Mouse (Mus musculus) heart, postnatal 36 days (tissue): ENCODE data around the gene Ceacam18. TPM values are rescaled to one million over a fixed set of nuclear protein-coding genes. Genes with fewer than 3 reads are reported as not detected.
"Not testable (repeated sequence)": the region's sequence is repeated elsewhere in the genome, so short reads cannot be mapped to it uniquely, and the experiment has no call there.

Experiments used
- DNase-seq, 2 experiments: peaks; one replicate each; pipeline ENCODE4 v3.0.0; 2021 to 2022
- intact Hi-C: fragments of 180-260 bp; cut with DNase I; formaldehyde crosslinking; loops from one replicate; pipeline ENCODE4 v1.15.1; 2025
- total RNA-seq, 2 experiments: library from RNA; stranded (reverse); gene quantifications; 2 replicates each; pipeline ENCODE4 v1.2.3; 2021

Ceacam18 gene
- total RNA-seq, 2 experiments from 2014 or later, result not detected

- no peak for DNase-seq
- intact Hi-C loops, result no loop called here
These were observed 28.3 kb downstream of the Ceacam18 start for GRCm38 (mm10) chr7:43662804-43663203.

- intact Hi-C loops, result loop anchor here (5.0 kb wide), 1 partner anchor 50 kb away; no protein-coding TSS in a partner anchor
- DNase-seq, result not testable (repeated sequence)
These were observed 32.7 kb downstream of the Ceacam18 start for GRCm38 (mm10) chr7:43667221-43667620.

- DNase-seq, result no peak
- intact Hi-C loops, result loop anchor here (5.0 kb wide), 1 partner anchor 49 kb away; no protein-coding TSS in a partner anchor
These were observed 34.1 kb downstream of the Ceacam18 start for GRCm38 (mm10) chr7:43668582-43668981.

GRCm38 (mm10) chr7:43671064-43671808 lies 36.7 kb downstream of the Ceacam18 start:
- intact Hi-C loops, result loop anchor here (5.0 kb wide), 1 partner anchor 204 kb away; no protein-coding TSS in a partner anchor
- no peak for DNase-seq

- intact Hi-C loops, result loop anchor here (1.0 to 5.0 kb wide), 2 partner anchors 93 to 205 kb away; partner anchors contain the start of gene Zfp719
- peak; percentile 85 to 87 for DNase-seq
These were observed 37.5 kb downstream of the Ceacam18 start, which contains the start of gene Ctu1 for GRCm38 (mm10) chr7:43671809-43672580. Gene Ctu1 (plus strand): TSS chr7:43672016.

GRCm38 (mm10) chr7:43672581-43673260 lies 38.2 kb downstream of the Ceacam18 start:
- DNase-seq, result no peak
- intact Hi-C loops, result loop anchor here (1.0 to 5.0 kb wide), 2 partner anchors 93 to 205 kb away; partner anchors contain the start of gene Zfp719

- DNase-seq, result no peak
- intact Hi-C loops, result no loop called here
These were observed 40.6 kb downstream of the Ceacam18 start for GRCm38 (mm10) chr7:43675091-43675490.

GRCm38 (mm10) chr7:43678517-43678916 lies 44.0 kb downstream of the Ceacam18 start:
- intact Hi-C loops, result loop anchor here (1.0 kb wide), 1 partner anchor 217 kb away; no protein-coding TSS in a partner anchor
- DNase-seq, result peak; percentile 45 to 68

- DNase-seq, result peak; percentile 67 to 71
- intact Hi-C loops, result loop anchor here (1.0 to 5.0 kb wide), 3 partner anchors 66 to 101 kb away; no protein-coding TSS in a partner anchor
These were observed 46.5 kb downstream of the Ceacam18 start for GRCm38 (mm10) chr7:43680960-43681359.

- intact Hi-C loops, result loop anchor here (5.0 kb wide), 2 partner anchors 65 to 80 kb away; no protein-coding TSS in a partner anchor
- not testable (repeated sequence) for DNase-seq
These were observed 48.0 kb downstream of the Ceacam18 start for GRCm38 (mm10) chr7:43682511-43682910.

GRCm38 (mm10) chr7:43685088-43685487 lies 50.6 kb downstream of the Ceacam18 start:
- intact Hi-C loops, result no loop called here

GRCm38 (mm10) chr7:43690118-43690517 lies 55.6 kb downstream of the Ceacam18 start, which contains the start of gene Klk14:
Gene Klk14 (plus strand): TSS chr7:43690418.
- intact Hi-C loops, result no loop called here
- DNase-seq, result no peak

More at GRCm38 (mm10) chr7:43685088-43685487, 50.6 kb downstream of the Ceacam18 start:
- no peak for DNase-seq

Other genes starting within 250 kb of the Ceacam18 start
- under 1 TPM; 0.22 to 0.51 TPM for gene Siglecg, start 226.5 kb upstream of the Ceacam18 start, total RNA-seq
- gene Lim2, start 207.0 kb upstream of the Ceacam18 start, total RNA-seq, result not detected
- not detected for gene Nkg7, start 197.6 kb upstream of the Ceacam18 start, total RNA-seq
- gene Cldnd2, start 193.9 kb upstream of the Ceacam18 start, total RNA-seq, result not detected
- gene Etfb, start 190.6 kb upstream of the Ceacam18 start, total RNA-seq, result 1,000 to 10,000 TPM; 1,276 to 1,377 TPM
- gene Gm45233, start 190.6 kb upstream of the Ceacam18 start, total RNA-seq, result under 1 TPM in 1 of 2 experiments, not detected in 1; 0.70 TPM
- gene Vsig10l, start 171.6 kb upstream of the Ceacam18 start, total RNA-seq, result 1 to 10 TPM; 2.0 to 2.5 TPM
- gene Iglon5, start 144.6 kb upstream of the Ceacam18 start, total RNA-seq, result under 1 TPM; 0.19 to 0.36 TPM
- not detected for gene 4931406B18Rik, start 128.8 kb upstream of the Ceacam18 start, total RNA-seq
- 1 to 10 TPM; 3.8 to 4.4 TPM for gene Cd33, start 90.3 kb upstream of the Ceacam18 start, total RNA-seq
- under 1 TPM; 0.87 to 0.94 TPM for gene Zfp658, start 72.5 kb upstream of the Ceacam18 start, total RNA-seq
- 1 to 10 TPM; 4.8 to 5.9 TPM for gene Zfp719, start 55.1 kb upstream of the Ceacam18 start, total RNA-seq
- not detected for gene Zfp819, start 27.5 kb upstream of the Ceacam18 start, total RNA-seq
- gene Siglece, start 25.5 kb downstream of the Ceacam18 start, total RNA-seq, result 1 to 10 TPM in 1 of 2 experiments, under 1 TPM in 1; 0.94 to 1.3 TPM
- 1 to 10 TPM; 3.4 to 3.5 TPM for gene Ctu1, start 37.3 kb downstream of the Ceacam18 start, total RNA-seq
- under 1 TPM; 0.22 to 0.31 TPM for gene Klk14, start 55.7 kb downstream of the Ceacam18 start, total RNA-seq
- not detected for gene Klk13, start 77.9 kb downstream of the Ceacam18 start, total RNA-seq
- not detected for gene Klk12, start 134.2 kb downstream of the Ceacam18 start, total RNA-seq
- gene Klk11, start 139.9 kb downstream of the Ceacam18 start, total RNA-seq, result under 1 TPM; 0.22 to 0.33 TPM
- gene Klk10, start 146.3 kb downstream of the Ceacam18 start, total RNA-seq, result under 1 TPM; 0.19 to 0.36 TPM
- gene Klk9, start 157.2 kb downstream of the Ceacam18 start, total RNA-seq, result not detected
- 10 to 100 TPM; 10.4 to 12.2 TPM for gene Klk8, start 162.9 kb downstream of the Ceacam18 start, total RNA-seq
- gene Klk7, start 176.6 kb downstream of the Ceacam18 start, total RNA-seq, result under 1 TPM in 1 of 2 experiments, not detected in 1; 0.19 TPM
- not detected for gene Klk6, start 189.8 kb downstream of the Ceacam18 start, total RNA-seq
- not detected for gene Klk5, start 207.3 kb downstream of the Ceacam18 start, total RNA-seq
- not detected for gene Klk4, start 246.5 kb downstream of the Ceacam18 start, total RNA-seq